Mouse (Mus musculus) cerebellum, adult 2 months (tissue): ENCODE measurements around the gene Camk2n1. TPM values are rescaled to one million over a fixed set of nuclear protein-coding genes. Genes with fewer than 3 reads are reported as not detected.
A peak's percentile ranks its signal among the peaks of the same experiment; 100 is the strongest.

Experiments used
- DNase-seq, 2 experiments: peaks; one replicate each; pipeline ENCODE4 v3.0.0; 2021
- H3K27ac ChIP-seq: fragments of 200-500 bp; 2 replicates; pipeline ENCODE4 v1.5.1; 2012; ENCODE audit warnings: low read length, control low read depth, inconsistent platforms; ENCODE audit not compliant: insufficient read depth
- H3K27me3 ChIP-seq: fragments of 200-500 bp; 2 replicates; pipeline ENCODE4 v1.6.1; 2012; ENCODE audit warnings: inconsistent platforms, mild to moderate bottlenecking, low read length, moderate library complexity; ENCODE audit not compliant: control insufficient read depth, insufficient read depth
- H3K4me1 ChIP-seq: fragments of 200-500 bp; 2 replicates; pipeline ENCODE4 v1.6.1; 2011; ENCODE audit warnings: low read length; ENCODE audit not compliant: control insufficient read depth, insufficient read depth
- H3K4me3 ChIP-seq: fragments of 200-500 bp; replicated peaks from 2 replicates; pipeline ENCODE3; 2011; ENCODE audit warnings: mild to moderate bottlenecking, low read depth, low read length, control low read depth; ENCODE audit not compliant: insufficient read depth
- CTCF ChIP-seq: fragments of 200-500 bp; IDR thresholded peaks from 2 replicates; pipeline ENCODE4 v1.5.1; 2011; ENCODE audit warnings: low read depth, mild to moderate bottlenecking, control low read depth, low read length, moderate library complexity, borderline replicate concordance; ENCODE audit not compliant: insufficient read depth
- POLR2A ChIP-seq: fragments of 200-500 bp; IDR thresholded peaks from 2 replicates; pipeline ENCODE4 v1.6.1; 2011; ENCODE audit warnings: low read length, control low read depth, borderline replicate concordance; ENCODE audit not compliant: insufficient read depth
- WGBS: fragments of 180-500 bp; shearing (Covaris S2); methylation state at CpG from one replicate; pipeline ENCODE4 v1.1.7; 2018; 5-methylcytosine and 5-hydroxymethylcytosine counted together
- polyA plus RNA-seq: library from polyadenylated mRNA; depleted of rRNA; stranded (reverse); fragments of >200 nt; gene quantifications from 2 replicates; pipeline ENCODE4 v1.2.3, GENCODE M21; 2012

The Camk2n1 gene
- polyA plus RNA-seq, 1 experiment: 109 TPM

DNA sequence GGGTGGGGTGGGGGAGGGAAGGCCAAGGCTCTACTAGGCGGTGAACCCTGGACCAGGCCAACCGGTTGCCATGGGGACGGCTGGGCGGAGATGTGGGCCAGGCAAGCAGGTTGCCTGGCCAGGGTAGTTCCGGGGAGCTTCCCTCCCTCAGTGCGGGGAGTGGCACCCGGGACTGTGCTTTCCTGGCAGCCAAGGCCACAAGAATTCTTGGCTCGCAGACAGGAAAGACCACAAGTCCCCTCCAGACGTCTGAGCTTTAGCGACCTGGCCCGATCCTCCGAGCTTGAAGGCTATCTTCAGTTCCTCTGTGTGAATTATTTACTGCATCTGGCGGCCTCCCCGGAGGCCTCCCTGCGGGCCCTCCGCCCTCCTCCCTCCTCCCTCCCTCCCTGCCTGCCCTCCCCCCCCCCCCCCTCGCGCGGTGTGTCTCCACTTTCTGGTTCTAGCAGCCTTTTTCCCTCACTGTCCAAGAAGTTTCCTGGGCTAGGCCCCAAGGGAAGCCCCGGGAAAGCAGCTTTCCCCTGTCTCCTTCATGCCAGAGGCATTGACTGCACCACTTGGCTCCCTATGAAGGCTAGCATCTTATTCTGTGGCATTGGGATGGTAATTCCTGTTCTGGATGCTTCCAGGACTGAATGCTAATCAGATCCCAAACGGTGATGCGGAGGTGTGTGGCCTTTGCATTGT is 10.7 kb downstream of the Camk2n1 start:
- no peak overlapping the region for H3K4me3 ChIP-seq

GRCm38 (mm10) chr4:138465446-138465845 is 11.3 kb downstream of the Camk2n1 start:
- WGBS: 74% methylated on average over 8 of the region's 8 CpGs
- Histone ChIP-seq H3K27me3 (no peaks in the 10 kb centered on the region), H3K4me1 (peaks cover 17% of the 10 kb centered on the region), H3K4me3 (no peak overlapping the region), H3K27ac (no peak overlapping the region)
- no peak for DNase-seq
- TF ChIP-seq CTCF (no peak), POLR2A (no peak)

More for the DNA sequence above, 10.7 kb downstream of the Camk2n1 start:
- Histone ChIP-seq H3K4me1 (peaks cover 17% of the 10 kb centered on the region), H3K27me3 (no peaks in the 10 kb centered on the region), H3K27ac (no peak overlapping the region)
- DNase-seq: peak; percentile 43 to 52
- no peak for TF ChIP-seq POLR2A
- no peak for TF ChIP-seq CTCF
- WGBS: 14% methylated on average over 19 of the region's 22 CpGs

GRCm38 (mm10) chr4:138466690-138467089 is 12.6 kb downstream of the Camk2n1 start:
- TF ChIP-seq POLR2A (no peak), CTCF (0 out of 2 replicates have a peak, but pooled peaks have one; percentile 5)
- no peak overlapping the region for H3K27ac ChIP-seq
- 82% methylated on average over 6 of the region's 6 CpGs for WGBS
- peaks cover 17% of the 10 kb centered on the region for H3K4me1 ChIP-seq
- DNase-seq: no peak
- no peaks in the 10 kb centered on the region for H3K27me3 ChIP-seq
- H3K4me3 ChIP-seq: no peak overlapping the region

GRCm38 (mm10) chr4:138467451-138467850 is 13.3 kb downstream of the Camk2n1 start:
- Histone ChIP-seq H3K27me3 (no peaks in the 10 kb centered on the region), H3K4me3 (no peak overlapping the region), H3K27ac (no peak overlapping the region), H3K4me1 (peaks cover 17% of the 10 kb centered on the region)
- TF ChIP-seq CTCF: no peak
- 73% methylated on average over 5 of the region's 5 CpGs for WGBS
- DNase-seq: no peak

DNA sequence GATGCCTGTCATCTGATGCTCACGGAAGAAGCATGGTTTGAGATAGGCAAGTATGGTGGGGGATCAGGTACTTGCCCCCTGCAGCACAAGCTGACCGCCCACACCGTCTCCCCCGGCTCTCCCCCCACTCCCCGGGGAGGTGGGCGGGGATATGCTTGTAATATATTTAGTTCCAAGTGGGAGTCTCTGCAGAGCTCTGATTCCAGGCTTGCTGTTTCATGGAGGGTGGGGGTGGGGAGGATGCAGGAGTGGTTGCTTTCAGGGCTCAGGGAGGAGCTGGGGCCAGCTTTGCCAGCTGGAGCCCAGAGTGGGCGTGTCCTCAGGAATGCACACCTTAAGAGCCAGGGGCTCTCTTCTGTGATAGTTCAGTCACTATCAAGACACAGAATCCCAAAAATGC is 15.0 kb downstream of the Camk2n1 start:
- Histone ChIP-seq H3K4me1 (peaks cover 7% of the 10 kb centered on the region; the same call in 1 of the 2 replicates), H3K27me3 (no peaks in the 10 kb centered on the region), H3K4me3 (no peak overlapping the region), H3K27ac (no peak overlapping the region)
- TF ChIP-seq CTCF: no peak
- TF ChIP-seq POLR2A: no peak
- DNase-seq: no peak
- WGBS: 34% methylated on average over 7 of the region's 7 CpGs

GRCm38 (mm10) chr4:138471241-138471640 is 17.1 kb downstream of the Camk2n1 start:
- DNase-seq: peak in 1 of 2 experiments; percentile 44
- no peaks in the 10 kb centered on the region for H3K27me3 ChIP-seq
- no peak overlapping the region for H3K27ac ChIP-seq
- 14% methylated on average over 7 of the region's 7 CpGs for WGBS
- TF ChIP-seq POLR2A (no peak), CTCF (no peak)
- no peak overlapping the region for H3K4me3 ChIP-seq
- H3K4me1 ChIP-seq: no peaks in the 10 kb centered on the region

- H3K4me3 ChIP-seq: no peak overlapping the region
- no peak overlapping the region for H3K27ac ChIP-seq
- no peaks in the 10 kb centered on the region for H3K4me1 ChIP-seq
- TF ChIP-seq CTCF (no peak), POLR2A (no peak)
- WGBS: 67% methylated on average over 7 of the region's 7 CpGs
- no peak for DNase-seq
- H3K27me3 ChIP-seq: no peaks in the 10 kb centered on the region
These were observed 25.5 kb downstream of the Camk2n1 start for GRCm38 (mm10) chr4:138479595-138479994.

- WGBS: 72% methylated on average over 9 of the region's 9 CpGs
- TF ChIP-seq POLR2A: no peak
- TF ChIP-seq CTCF: no peak
- H3K4me3 ChIP-seq: no peak overlapping the region
These were observed 26.8 kb downstream of the Camk2n1 start for GRCm38 (mm10) chr4:138480962-138481361.

More at GRCm38 (mm10) chr4:138480962-138481361, 26.8 kb downstream of the Camk2n1 start:
- Histone ChIP-seq H3K27me3 (no peaks in the 10 kb centered on the region), H3K4me1 (no peaks in the 10 kb centered on the region), H3K27ac (no peak overlapping the region)
- DNase-seq: no peak
